Mouse (Mus musculus) T-helper 2 cell (primary cell): ENCODE data around the gene Wdr93.
"Not testable (repeated sequence)": the region's sequence is repeated elsewhere in the genome, so short reads cannot be mapped to it uniquely, and the experiment has no call there.

Experiments used
- in situ Hi-C: fragments of 300-600 bp; cut with MboI, MseI; formaldehyde crosslinking; loops from one replicate; pipeline ENCODE4 v1.15.1; 2025; ENCODE audit warnings: high pct_unique_total_duplicates

Wdr93 gene

DNA sequence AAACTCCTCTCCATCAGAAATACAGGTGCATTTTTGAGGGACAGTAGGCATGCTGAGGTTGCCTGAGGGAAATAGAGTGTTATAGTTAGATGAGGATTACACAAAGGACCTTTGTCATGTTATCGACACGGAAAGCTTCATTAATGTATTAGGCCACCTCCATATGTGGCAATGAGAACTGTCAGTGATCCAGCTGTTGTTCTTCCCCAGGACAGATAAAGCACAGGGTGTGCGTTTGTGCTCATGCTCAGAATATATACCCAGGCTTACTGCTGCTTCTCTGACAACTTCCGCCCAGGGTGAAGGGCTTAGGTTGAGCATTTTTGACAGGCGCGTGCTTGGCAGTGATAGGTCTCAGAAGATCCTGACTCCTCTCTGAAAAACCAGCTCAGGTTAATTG is 6.5 kb downstream of the Wdr93 start:
- in situ Hi-C loops = no loop called here

DNA sequence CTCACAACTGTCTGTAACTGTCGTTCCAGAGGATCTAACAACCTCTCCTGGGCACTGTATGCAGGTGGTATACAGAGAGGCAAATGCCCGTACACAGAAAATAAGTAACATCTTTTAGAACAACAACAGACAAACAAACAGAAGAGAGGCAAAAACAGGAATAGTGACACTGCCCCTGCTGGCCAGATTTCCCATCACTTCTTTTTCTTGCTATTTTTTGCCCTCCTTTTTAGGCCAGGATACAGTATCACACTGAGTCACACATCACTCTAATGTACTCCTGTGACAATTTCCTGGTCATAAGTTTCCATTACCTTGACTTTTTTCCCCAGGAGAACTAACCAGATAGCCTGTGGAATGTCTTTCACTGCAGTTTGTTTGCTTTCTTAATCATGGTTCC is 13.4 kb downstream of the Wdr93 start:
- in situ Hi-C loops = no loop called here

DNA sequence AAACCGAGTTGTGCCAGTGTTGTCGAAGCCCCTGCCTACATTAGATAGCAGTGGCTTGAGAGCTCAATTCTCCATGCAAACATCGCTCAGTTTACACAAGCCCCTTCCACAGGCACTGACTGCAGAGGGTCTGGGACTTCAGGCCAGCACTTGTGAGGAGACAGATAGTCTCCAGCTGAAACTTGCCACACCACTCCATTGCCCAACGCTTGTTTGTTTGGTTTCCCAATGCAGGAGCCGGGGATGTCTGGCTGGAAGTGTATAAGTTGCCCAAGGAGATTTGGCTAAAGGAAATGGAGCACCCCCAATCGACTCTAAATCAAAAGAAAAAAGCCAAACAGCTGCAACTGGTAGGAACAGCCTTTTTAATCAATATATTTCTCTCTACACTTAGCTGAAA is 15.2 kb downstream of the Wdr93 start:
- in situ Hi-C loops = no loop called here

DNA sequence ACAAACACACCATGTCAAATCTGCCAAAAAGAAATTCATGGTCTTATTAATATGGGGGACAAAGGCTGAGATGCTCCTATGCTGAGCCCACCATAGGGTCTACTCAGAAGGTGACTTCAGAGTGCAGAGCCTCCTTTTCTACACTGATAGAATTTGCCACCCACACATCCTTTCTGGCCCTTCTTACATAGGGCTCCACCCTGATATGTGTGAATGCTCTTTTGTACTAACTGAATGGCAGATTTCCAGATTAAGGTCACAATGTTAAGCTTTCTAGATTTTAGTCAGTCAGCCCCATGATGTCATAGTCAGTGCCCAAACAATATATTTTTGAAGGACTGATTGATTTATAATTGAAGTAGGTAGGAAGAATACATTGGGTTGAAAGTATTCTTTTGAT is 16.8 kb downstream of the Wdr93 start:
- in situ Hi-C loops = no loop called here

DNA sequence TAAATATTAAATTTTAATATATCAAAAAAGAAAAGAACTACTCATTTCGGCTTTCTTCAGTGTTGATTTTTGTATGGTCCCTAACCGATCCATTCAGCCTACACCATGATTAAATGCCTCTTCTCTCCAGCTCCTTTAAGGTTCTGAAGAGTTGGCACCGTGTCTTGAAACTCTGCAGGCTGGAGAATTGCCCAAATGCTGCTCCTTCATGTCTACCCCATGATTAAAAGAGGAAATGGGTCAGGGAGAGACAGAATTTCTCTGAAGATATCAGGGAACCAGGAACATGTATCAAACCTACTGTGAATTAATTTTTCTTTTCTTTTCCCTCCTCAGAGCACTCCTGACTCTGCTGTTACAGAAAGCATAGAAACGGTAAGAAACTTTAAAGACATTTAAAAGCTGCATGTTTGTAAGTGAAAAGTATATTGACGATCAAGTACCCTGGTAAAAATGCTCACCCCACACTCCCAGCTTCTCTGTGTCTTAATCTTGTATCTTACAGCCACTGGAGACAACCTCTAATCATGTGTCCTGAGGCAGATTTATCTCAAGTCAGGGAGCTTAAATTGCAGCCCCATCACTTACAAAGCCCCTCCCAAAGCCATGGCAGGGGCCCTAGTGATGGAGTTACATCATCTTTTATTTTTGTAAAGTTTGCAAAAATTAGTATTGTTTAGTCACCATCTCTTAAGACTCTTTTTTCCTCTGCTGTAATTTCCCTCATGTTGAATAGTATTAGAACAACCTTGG is 18.3 kb downstream of the Wdr93 start:
- in situ Hi-C loops = no loop called here

DNA sequence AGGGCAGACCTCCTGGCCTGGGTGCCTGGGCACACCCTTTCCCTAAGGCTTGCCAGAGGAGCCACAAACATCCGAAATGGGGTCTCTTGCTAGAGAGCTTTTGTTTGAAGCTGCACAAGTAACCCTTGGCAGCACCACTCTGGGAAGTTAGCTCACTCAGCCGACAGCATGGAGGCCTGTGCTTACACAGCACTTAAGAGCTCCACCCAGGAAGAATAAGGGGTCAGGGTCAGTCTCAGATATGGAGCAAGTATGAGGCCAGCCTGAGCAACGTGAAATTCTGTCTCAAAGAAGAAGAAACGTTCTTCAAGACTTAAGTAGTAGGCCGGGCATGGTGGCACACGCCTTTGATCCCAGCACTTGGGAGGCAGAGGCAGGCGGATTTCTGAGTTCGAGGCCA is 19.1 kb downstream of the Wdr93 start:
- in situ Hi-C loops = no loop called here

DNA sequence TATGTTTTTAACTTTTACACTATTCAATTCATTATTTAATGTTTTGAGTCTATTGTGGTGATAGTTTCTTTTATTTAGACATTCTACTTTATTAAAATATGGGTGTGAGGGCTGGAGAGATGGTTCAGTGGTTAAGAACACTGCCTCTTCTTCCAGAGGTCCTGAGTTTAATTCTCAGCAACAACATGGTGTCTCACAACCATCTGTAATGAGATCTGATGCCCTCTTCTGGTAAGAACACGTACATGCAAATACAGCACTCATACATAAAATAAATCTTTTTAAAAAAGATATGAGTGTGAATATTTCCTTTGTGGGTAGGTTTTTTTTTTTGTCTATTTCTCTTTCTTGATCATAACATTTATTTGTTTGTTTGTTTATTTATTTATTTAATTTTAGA is 23.0 kb downstream of the Wdr93 start:
- in situ Hi-C loops = no loop called here

DNA sequence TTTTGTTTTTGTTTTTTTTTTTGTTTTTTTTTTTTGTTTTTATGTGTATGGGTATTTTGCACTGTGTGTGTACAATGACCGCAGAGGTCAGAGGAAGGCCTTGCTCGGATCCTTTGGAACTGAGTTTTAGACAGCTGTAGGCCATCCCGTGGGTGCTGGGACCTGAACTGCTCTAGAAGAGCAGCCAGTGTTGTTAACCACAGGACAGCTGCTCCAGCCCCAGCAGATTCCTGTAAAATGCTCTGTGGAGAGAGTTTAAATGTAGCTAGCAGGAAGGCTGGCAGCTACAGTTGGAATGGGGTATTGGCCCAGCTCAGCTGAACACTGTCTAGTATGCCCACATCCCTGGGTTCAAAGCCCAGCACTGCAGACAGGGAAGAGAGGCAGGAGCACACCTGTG is 26.7 kb downstream of the Wdr93 start:
- in situ Hi-C loops = no loop called here

DNA sequence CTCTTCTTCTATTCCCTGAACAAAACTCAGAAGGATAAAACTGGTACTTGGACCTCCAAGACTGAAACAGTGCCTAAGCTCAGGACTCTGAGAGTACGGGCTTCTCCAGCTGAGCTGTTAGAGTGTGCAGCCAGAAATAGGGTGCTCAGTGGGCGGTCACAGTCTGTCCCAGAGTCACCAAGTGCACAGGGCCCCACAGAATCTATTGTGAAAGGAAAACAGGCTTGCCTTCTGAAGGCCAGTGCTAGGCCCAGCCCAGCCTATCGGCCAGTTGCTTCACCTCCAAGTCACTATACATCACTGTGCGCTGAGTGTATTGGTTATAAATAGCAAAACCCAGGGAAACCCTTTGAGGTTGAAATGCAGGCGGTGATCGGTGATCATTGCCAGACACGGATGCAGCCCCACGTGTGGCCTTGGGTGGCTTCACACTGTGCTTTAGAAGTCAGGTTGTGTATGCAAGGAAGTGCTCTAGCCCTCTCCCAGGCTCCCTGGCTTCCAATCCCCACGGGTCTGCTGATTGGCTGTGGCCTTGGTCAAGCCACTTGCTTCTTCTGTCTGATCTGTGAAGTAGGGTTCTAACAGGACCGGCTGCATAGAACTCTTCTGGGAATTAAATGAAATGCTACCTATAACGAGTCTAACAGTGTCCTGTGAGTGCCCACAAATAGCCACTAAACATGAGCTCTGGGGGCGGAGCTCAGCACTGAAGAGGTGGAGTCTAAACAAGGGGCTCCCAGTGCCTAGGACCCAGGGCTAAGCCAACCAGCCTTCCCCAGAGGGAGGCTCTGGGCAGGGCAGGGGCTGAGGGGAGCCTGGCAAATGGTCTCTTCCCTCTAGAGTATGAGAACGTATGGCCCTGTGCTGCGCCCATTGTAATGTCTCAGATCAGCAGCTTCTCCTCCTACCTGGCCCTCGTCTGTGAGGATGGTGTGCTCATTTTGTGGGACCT is 28.9 kb downstream of the Wdr93 start:
- in situ Hi-C loops = no loop called here

DNA sequence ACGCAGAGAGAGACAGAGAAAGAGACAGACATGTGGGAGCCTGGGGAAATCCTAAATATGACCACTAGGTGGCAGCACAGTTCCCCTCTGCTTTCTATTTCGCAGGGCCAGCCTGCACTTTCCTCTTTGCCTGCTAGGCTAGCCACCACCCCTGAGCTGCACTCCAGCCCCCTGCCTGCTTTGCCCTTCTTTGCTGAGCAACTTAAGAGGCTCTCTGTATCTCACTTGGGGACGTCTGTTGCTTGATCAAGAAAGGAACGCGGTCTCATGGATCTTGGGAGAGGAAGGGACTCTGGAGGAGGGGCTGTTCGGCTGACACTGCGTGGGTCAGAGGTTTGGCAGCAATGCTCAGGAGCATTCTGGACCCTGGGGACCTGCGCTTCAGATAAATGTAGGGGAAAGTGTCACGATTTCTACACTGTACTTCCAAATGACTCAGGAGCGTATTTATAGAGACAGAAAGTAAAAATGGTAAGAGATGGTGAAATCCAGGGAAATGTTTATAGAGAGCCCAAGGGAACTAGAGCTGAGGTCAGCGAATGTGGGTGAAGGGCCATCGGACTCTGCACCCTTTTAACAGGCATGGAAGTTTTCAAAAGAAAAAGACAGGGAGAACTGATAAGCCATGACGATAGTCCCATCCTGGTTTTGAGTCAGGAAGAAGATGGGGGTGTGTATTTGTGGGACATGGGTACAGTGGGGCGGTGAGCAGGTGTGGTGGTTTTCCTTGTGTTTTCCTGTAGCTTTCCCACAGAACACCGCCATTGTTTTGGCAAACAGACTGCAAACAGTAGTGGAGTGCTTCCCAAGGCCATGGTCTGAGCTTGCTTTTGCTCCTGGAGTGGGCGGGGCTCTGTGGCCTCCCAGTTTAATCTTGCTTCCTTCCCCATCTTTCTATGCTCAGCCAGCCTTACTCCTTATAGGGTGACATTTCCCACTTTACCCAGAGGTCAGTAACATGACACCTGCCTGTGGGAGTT is 38.0 kb downstream of the Wdr93 start:
- in situ Hi-C loops = no loop called here

DNA sequence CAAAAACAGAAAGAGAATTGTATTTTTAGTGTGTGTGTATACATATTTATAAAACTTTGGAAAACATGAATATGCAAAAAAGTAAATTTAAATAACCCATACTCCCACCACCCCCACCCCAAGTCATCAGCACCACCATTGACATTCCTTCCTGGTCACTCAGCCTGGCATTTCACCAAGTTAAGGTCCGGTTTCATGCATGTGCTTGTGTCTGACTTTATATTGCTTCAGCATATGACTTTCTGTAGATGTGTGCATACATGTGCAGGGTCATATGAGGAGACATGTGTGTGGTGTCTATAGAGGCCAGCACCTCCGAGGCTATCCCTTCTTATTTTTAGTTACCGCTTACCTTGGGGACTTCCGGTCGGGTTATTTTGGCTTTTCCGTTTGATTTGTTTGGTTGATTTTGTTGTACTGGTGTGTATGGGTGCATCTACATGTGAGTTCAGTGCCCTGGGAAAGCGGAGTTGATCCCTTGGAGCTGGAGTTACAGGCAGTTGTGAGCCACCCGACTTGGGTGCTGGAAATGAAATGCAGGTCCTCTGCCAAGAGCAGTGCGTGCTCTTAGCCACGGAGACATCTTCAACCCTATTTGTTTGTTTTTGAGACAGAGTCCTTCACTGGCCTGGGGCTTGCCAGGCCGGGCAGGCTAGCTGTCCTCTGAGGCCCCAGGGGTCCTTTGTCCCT is 39.0 kb downstream of the Wdr93 start:
- in situ Hi-C loops = no loop called here

DNA sequence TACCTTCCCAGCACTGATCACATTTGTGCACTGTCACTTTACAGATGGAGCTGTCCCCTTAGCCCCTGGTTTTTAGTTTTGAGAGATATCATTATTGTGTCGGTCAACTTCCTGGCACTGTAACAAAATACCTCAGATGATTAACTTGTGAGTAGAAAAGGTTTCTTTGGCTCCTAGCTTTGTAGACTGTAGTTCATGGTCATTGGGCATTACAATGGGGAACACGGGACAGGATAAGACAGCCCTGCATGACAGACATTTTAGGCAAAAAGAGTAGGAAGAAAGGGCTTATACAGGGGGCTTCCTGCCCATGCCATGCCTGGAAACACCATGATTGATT is 39.5 kb downstream of the Wdr93 start:
- in situ Hi-C loops = no loop called here

DNA sequence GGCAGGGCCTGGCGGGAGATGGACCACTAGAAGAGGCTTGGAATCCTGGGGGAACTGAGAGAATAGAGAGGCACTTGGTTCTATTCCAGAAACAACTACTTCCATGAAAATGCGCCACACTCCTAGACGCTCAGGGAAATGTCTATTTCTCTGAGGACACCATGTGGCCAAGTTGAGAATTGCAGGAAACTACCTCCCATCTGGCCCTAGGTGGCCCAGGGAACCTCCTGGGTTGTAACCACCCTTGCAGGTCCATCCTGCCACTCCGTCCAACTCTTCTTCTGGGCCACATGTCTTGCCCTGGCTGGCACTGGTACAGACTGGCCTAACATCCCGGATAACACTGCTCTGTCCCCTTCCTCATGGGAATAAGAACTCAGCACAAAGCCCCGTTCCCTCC is 43.3 kb downstream of the Wdr93 start:
- in situ Hi-C loops = no loop called here

DNA sequence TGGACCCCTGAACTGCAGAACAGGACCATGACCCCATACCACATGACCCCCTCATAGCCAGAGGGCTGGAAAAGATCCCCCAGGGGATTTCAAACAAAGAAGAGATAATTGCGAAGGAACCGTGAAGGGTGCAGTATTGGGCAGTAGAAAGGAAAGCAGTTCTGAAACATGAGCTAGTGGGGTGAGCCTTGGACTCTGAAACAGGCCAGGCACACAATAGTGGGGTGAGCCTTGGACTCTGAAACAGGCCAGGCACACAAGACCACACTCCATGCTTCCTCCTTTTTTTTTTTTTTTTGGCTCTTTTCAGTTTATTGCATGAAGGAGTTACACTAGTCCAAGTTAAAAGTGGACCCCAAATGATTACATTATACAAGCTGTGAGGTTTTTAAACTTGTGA is 46.8 kb downstream of the Wdr93 start:
- in situ Hi-C loops = not testable (repeated sequence)

DNA sequence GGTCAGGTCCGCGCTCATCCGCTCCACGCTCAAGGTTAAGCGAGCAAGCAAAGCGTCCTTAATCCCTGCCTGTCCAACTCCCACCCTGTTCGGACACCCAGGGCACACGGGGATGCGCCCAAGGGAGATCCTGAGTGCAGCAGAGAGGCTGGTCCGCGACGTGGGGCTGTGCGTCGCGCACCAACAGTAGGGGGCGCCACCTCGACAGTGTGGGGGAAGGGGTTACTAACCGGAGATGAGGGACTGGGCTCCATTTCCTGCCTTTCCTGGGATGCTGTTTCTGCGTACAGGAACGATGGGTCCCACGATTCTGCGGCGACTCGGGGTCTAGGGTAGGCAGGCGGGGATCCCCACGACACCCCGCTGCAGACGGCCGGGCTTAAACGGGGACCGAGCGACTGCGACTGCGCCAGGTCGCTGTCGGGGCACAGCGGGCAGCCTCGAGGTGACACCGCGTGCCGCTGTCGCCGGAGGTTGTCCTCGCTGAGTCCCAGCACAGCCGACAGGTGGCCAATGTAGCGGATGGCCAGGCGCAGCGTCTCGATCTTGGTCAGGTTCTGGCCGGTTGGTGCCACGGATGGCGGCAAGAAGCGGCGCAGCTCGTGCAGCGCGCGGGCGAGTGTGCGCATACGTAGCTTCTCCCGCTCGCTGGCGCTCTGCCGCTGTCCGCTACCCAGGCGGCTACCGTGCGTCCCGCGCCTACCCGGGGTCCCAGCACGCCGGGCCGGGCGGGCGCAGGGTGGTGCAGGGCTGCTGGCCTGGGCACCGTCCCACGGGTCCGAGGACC is 49.9 kb downstream of the Wdr93 start:
- in situ Hi-C loops = no loop called here

DNA sequence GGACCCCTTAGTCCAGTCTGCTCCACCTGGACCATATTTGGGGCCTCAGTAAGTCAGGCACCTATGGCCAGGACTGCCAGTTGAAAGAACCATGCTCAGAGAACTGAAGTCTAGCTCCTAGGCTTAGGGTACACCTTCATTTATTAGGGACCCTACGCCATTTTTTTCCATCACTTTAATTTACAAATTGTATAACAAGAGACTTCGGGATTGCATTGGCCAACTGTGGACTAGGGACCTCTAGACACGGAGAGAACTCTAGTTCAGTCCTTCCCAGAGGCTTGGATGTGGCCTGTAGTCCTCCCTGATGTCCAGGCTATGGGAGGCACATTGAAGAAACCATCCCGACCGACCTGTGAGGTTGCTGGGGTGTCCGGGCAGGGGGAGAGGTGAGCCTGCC is 50.7 kb downstream of the Wdr93 start, which contains the start of gene Mesp1:
Mesp1 (minus strand) TSS at position 101 of the 400 bp plus-strand sequence.
- in situ Hi-C loops = no loop called here

DNA sequence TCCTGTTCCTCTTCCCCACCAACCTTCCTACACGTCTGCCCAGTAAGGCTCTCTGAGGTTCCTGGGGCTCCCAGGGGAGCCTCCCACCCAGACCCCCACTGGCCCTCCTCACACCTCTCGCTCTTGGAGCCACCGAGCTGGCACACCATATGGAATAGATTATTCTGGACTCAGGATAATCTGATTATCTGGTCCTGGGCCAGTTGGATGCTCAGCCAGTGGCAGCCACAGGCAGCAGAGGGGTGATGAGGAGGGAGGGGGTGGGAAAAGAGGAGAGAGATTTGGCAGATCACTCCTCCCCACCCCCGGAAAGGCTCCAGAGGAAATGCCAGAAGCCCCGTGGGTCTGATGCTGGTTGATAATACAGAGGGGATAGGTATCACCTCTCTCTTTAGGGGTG is 55.6 kb downstream of the Wdr93 start:
- in situ Hi-C loops = no loop called here

DNA sequence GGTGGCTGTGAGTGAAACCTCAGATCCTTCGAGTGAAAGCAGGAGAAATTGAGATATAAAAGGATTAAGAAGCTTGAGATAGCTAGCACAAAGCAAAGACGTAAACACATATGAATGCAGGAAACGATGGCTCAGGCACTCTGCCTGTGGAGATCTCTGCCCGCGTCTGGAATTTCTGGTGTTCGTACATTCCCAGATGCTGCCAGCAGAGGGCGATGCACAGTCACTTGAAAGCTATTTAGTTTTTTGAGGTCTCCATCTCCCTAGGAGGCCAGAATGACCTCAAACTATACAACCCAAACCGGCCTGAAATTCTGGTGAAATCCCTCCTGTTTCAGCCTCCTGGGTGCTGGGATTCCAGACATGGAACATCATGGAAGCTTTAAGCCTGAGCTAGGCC is 56.1 kb downstream of the Wdr93 start:
- in situ Hi-C loops = no loop called here

DNA sequence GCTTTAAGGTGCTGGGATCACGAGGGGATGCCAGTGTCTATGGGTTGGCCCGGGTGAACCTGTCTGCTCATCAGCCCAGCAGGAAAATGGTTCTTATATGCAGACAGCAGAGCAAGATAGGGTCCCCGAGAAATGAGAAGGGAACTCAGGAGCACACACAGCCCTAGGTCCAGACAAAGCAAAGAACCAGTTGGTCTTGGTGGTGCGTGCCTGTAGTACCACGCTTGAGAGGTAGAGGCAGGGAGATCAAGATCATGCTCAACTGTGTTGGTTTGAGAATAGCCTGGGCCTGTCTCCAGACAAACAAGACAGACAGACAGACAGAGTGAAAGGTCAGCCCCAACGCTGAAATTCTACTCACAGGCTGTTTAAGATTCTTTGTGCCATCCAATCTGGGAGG is 56.5 kb downstream of the Wdr93 start:
- in situ Hi-C loops = no loop called here

DNA sequence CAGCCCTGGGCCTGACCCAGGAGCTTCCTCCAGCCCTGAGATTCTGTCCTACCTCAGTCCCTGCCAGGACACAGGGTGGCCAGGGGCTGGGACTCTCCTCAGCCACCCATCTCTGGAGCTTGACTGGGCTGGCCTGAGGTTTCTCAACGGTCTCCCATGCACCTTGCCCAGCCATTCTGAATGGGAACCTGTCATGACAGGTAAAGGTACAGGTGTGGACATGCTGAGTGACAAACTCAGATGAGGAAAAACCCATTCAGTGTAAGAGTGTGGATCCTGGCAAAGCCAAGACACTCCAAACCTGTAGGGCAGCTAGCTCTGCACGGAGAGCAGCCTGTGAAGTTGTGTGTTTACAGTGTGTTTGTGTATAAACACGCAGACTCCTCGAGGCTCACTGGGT is 57.4 kb downstream of the Wdr93 start:
- in situ Hi-C loops = no loop called here
